Mouse (Mus musculus) CH12.LX (cell line): ENCODE measurements around the gene P2ry4. TPM values are rescaled to one million over a fixed set of nuclear protein-coding genes. Genes with fewer than 3 reads are reported as not detected.

Experiments used
- DNase-seq: peaks from one replicate; pipeline ENCODE4 v3.0.0-alpha.2; 2013; ENCODE audit errors: extremely low read depth
- H3K27ac ChIP-seq: 2 replicates; pipeline ENCODE4 v1.5.1; 2012; ENCODE audit warnings: low read depth, mild to moderate bottlenecking, control low read depth, moderate library complexity; ENCODE audit not compliant: insufficient read depth
- H3K27me3 ChIP-seq: replicated peaks from 2 replicates; pipeline ENCODE3; 2012; ENCODE audit warnings: inconsistent platforms
- H3K36me3 ChIP-seq, 2 experiments: replicated peaks in 1 of 2; 2 replicates each; pipeline versions ENCODE3 to v1.6.1; 2012; ENCODE audit warnings: inconsistent platforms in 1 of 2, low read length in 1 of 2, mild to moderate bottlenecking in 1 of 2, mixed read lengths in 1 of 2, moderate library complexity in 1 of 2; ENCODE audit not compliant: control insufficient read depth in 1 of 2, insufficient read depth in 1 of 2
- H3K4me1 ChIP-seq, 2 experiments: 2 replicates each; pipeline ENCODE4 v1.6.1; 2012; ENCODE audit warnings: inconsistent platforms in 1 of 2, moderate library complexity in 1 of 2; ENCODE audit not compliant: insufficient read depth in 2 of 2, control insufficient read depth in 1 of 2
- H3K4me2 ChIP-seq: 2 replicates; pipeline ENCODE4 v1.6.1; 2012; ENCODE audit warnings: low read depth, mild to moderate bottlenecking, control low read depth; ENCODE audit not compliant: poor library complexity, insufficient read depth, severe bottlenecking
- H3K4me3 ChIP-seq, 3 experiments: fragments of 150-350 bp in 1 of 3; sonication (generic) in 1 of 3; replicated peaks in 1 of 3; 2 replicates each; pipeline versions ENCODE3 to v1.5.1; 2011 to 2012; ENCODE audit warnings: low read depth in 2 of 3, low read length in 2 of 3, mild to moderate bottlenecking in 2 of 3, moderate library complexity in 2 of 3, control low read depth in 1 of 3, improper control_type of control experiment in 1 of 3, inconsistent platforms in 1 of 3, mixed read lengths in 1 of 3; ENCODE audit not compliant: poor library complexity in 1 of 3
- H3K79me2 ChIP-seq: replicated peaks from 2 replicates; pipeline ENCODE4 v1.6.1; 2012; ENCODE audit warnings: mild to moderate bottlenecking, moderate library complexity; ENCODE audit not compliant: control insufficient read depth, poor library complexity, insufficient read depth, severe bottlenecking; ENCODE audit errors: extremely low read depth
- H3K9ac ChIP-seq: 2 replicates; pipeline ENCODE4 v1.6.1; 2012; ENCODE audit warnings: low read depth, mild to moderate bottlenecking, control low read depth, moderate library complexity; ENCODE audit not compliant: insufficient read depth
- H3K9me3 ChIP-seq: replicated peaks from 2 replicates; pipeline ENCODE3; 2012; ENCODE audit warnings: low read length, inconsistent platforms, mixed read lengths
- CHD1 ChIP-seq: IDR thresholded peaks from 2 replicates; pipeline ENCODE4 v1.6.1; 2012; ENCODE audit warnings: low read depth, low read length, improper control_type of control experiment, inconsistent platforms
- CHD2 ChIP-seq: IDR thresholded peaks from 2 replicates; pipeline ENCODE4 v1.6.1; 2011; ENCODE audit warnings: low read length, improper control_type of control experiment
- E2F4 ChIP-seq: IDR thresholded peaks from 2 replicates; pipeline ENCODE4 v1.6.1; 2011; ENCODE audit warnings: low read depth, low read length, improper control_type of control experiment; ENCODE audit not compliant: insufficient replicate concordance
- ELF1 ChIP-seq: IDR thresholded peaks from 2 replicates; pipeline ENCODE4 v1.6.1; 2014; ENCODE audit warnings: low read depth, mild to moderate bottlenecking, inconsistent platforms, low read length, improper control_type of control experiment
- GABPA ChIP-seq: IDR thresholded peaks from 2 replicates; pipeline ENCODE4 v1.6.1; 2012; ENCODE audit warnings: low read depth, low read length, improper control_type of control experiment, inconsistent platforms; ENCODE audit not compliant: insufficient replicate concordance
- HCFC1 ChIP-seq: IDR thresholded peaks from 2 replicates; pipeline ENCODE4 v1.6.1; 2012; ENCODE audit warnings: low read depth, mild to moderate bottlenecking, inconsistent platforms, low read length, improper control_type of control experiment
- MAFK ChIP-seq: IDR thresholded peaks from 2 replicates; pipeline ENCODE4 v1.6.1; 2011; ENCODE audit warnings: low read length, improper control_type of control experiment; ENCODE audit not compliant: insufficient replicate concordance
- MAX ChIP-seq: IDR thresholded peaks from 2 replicates; pipeline ENCODE4 v1.6.1; 2011; ENCODE audit warnings: low read length, improper control_type of control experiment
- MEF2A ChIP-seq: IDR thresholded peaks from 2 replicates; pipeline ENCODE4 v1.6.1; 2014; ENCODE audit warnings: low read depth, mild to moderate bottlenecking, inconsistent platforms, low read length, improper control_type of control experiment, borderline replicate concordance
- MXI1 ChIP-seq: IDR thresholded peaks from 2 replicates; pipeline ENCODE4 v1.6.1; 2011; ENCODE audit warnings: mild to moderate bottlenecking, low read depth, low read length, improper control_type of control experiment
- MYC ChIP-seq: IDR thresholded peaks from 2 replicates; pipeline ENCODE4 v1.6.1; 2011; ENCODE audit warnings: low read depth, mild to moderate bottlenecking, improper control_type of control experiment, low read length
- NELFE ChIP-seq: IDR thresholded peaks from 2 replicates; pipeline ENCODE4 v1.6.1; 2011; ENCODE audit warnings: low read depth, low read length, improper control_type of control experiment
- NRF1 ChIP-seq: IDR thresholded peaks from 2 replicates; pipeline ENCODE4 v1.6.1; 2014; ENCODE audit warnings: low read depth, mild to moderate bottlenecking, inconsistent platforms, low read length, improper control_type of control experiment, moderate library complexity
- POLR2AphosphoS2 ChIP-seq: IDR thresholded peaks from 2 replicates; pipeline ENCODE4 v1.6.1; 2011; ENCODE audit warnings: low read depth, low read length, improper control_type of control experiment
- SIN3A ChIP-seq: IDR thresholded peaks from 2 replicates; pipeline ENCODE4 v1.6.1; 2012; ENCODE audit warnings: low read length, improper control_type of control experiment, inconsistent platforms
- TBP ChIP-seq: conservative IDR thresholded peaks from 2 replicates; pipeline ENCODE4 v1.6.1; 2011; ENCODE audit warnings: low read depth, low read length, improper control_type of control experiment
- UBTF ChIP-seq: IDR thresholded peaks from 2 replicates; pipeline ENCODE4 v1.6.1; 2012; ENCODE audit warnings: low read depth, mild to moderate bottlenecking, inconsistent platforms, low read length, improper control_type of control experiment, moderate library complexity
- USF2 ChIP-seq: conservative IDR thresholded peaks from 2 replicates; pipeline ENCODE4 v1.6.1; 2011; ENCODE audit warnings: low read depth, low read length, improper control_type of control experiment
- ZMIZ1 ChIP-seq: IDR thresholded peaks from 2 replicates; pipeline ENCODE4 v1.6.1; 2012; ENCODE audit warnings: low read depth, mild to moderate bottlenecking, inconsistent platforms, low read length, improper control_type of control experiment
- dilution Hi-C: fragments of 300-500 bp; cut with MboI; formaldehyde crosslinking; loops from 2 replicates; pipeline ENCODE4 v1.14.3; 2020; ENCODE audit warnings: low sequenced_read_pairs; ENCODE audit not compliant: extremely low pct_unique_long_range_greater_than_20kb, extremely low pct_ligation_motif_present
- in situ Hi-C: fragments of 300-500 bp; cut with MboI; formaldehyde crosslinking; loops from 3 replicates; pipeline ENCODE4 v1.14.3; 2019; ENCODE audit warnings: low sequenced_read_pairs, low pct_ligation_motif_present, low pct_unique_long_range_greater_than_20kb, mixed read lengths
- polyA plus RNA-seq: library from polyadenylated mRNA; unstranded; fragments of >175 nt; gene quantifications from 2 replicates; pipeline ENCODE4 v1.2.1, GENCODE M21; 2012; ENCODE audit warnings: low read depth; ENCODE audit not compliant: insufficient read length
- total RNA-seq, 2 experiments: library from RNA; depleted of rRNA; stranded (reverse); fragments of 300-350 nt in 1 of 2; fragments of >200 nt in 1 of 2; gene quantifications; 2 replicates each; pipeline ENCODE4 v1.2.3; 2012 to 2014

P2ry4 gene
- total RNA-seq (2012; rRNA removed) (not detected in 2 replicates), total RNA-seq (2014; rRNA removed) (not detected in 2 replicates), polyA plus RNA-seq (not detected in 2 replicates)

GRCm38 (mm10) chrX:100594791-100595190 is at the start of gene P2ry4:
Gene P2ry4 (minus strand): TSS chrX:100594869.
- Histone ChIP-seq H3K36me3 (no peaks in the 10 kb centered on the region), H3K9ac (no peak within 1 kb of the TSS), H3K4me1 (no peaks in the 10 kb centered on the region), H3K4me3 (no peak within 1 kb of the TSS), H3K9me3 (no peaks in the 10 kb centered on the region), H3K27ac (no peak within 1 kb of the TSS), H3K79me2 (no peaks in the 10 kb centered on the region), H3K4me2 (no peak within 1 kb of the TSS)
- in situ Hi-C loops (no loop called here), dilution Hi-C loops (no loop called here)
- no peak for DNase-seq
- no peak for TF ChIP-seq TBP
- TF ChIP-seq USF2: no peak
- no peak for TF ChIP-seq GABPA
- no peak for TF ChIP-seq CHD2
- no peak for TF ChIP-seq CHD1
- no peak for TF ChIP-seq NELFE
- TF ChIP-seq MEF2A: no peak
- TF ChIP-seq MYC: no peak
- no peak for TF ChIP-seq POLR2AphosphoS2
- no peak for TF ChIP-seq E2F4
- TF ChIP-seq HCFC1: no peak
- no peak for TF ChIP-seq ELF1
- TF ChIP-seq NRF1: no peak
- no peak for TF ChIP-seq SIN3A
- no peak for TF ChIP-seq MAFK
- TF ChIP-seq MXI1: no peak
- TF ChIP-seq UBTF: no peak
- TF ChIP-seq, all 38 proteins: peak for 0
- H3K27me3 ChIP-seq: no peaks in the 10 kb centered on the region

GRCm38 (mm10) chrX:100638477-100638876 is 43.8 kb upstream of the P2ry4 start:
- in situ Hi-C loops: no loop called here
- dilution Hi-C loops: no loop called here
- H3K9ac ChIP-seq: no peak overlapping the region
- no peaks in the 10 kb centered on the region for H3K9me3 ChIP-seq
- no peaks in the 10 kb centered on the region for H3K27me3 ChIP-seq
- TF ChIP-seq ZMIZ1 (no peak), NELFE (no peak), MXI1 (no peak), MAX (no peak), HCFC1 (no peak)
- H3K4me2 ChIP-seq: no peak overlapping the region
- no peak for DNase-seq
- no peaks in the 10 kb centered on the region for H3K4me1 ChIP-seq
- H3K36me3 ChIP-seq: peaks cover 13 to 59% of the 10 kb centered on the region in 2 experiments
- no peak overlapping the region for H3K27ac ChIP-seq
- no peaks in the 10 kb centered on the region for H3K79me2 ChIP-seq
- H3K4me3 ChIP-seq: no peak overlapping the region
